Mouse (Mus musculus): ENCODE data around the gene Rbms2. TPM values are rescaled to one million over a fixed set of nuclear protein-coding genes. Genes with fewer than 3 reads are reported as not detected.

Gene Rbms2
- total RNA-seq, 2 experiments from 2014 or later, result 82.8 to 91.0 TPM

Small RNA genes within 50 kb of the gene (microRNA-seq; reads per million reads assigned to microRNA genes)
- gene Mir677, result 30.2 to 42.2 reads per million in 2 experiments

Other genes with a start within 250 kb of the Rbms2 start
- gene Hsd17b6, start 172.7 kb downstream of the Rbms2 start, total RNA-seq (2021), result not detected
- gene Prim1, start 165.1 kb downstream of the Rbms2 start, total RNA-seq (2021), result 1 to 10 TPM; 8.2 to 9.6 TPM
- gene Naca, start 144.7 kb downstream of the Rbms2 start, total RNA-seq (2021), result 100 to 1,000 TPM; 639 to 645 TPM
- gene Ptges3, start 121.3 kb downstream of the Rbms2 start, total RNA-seq (2021), result 10 to 100 TPM; 91.9 to 99.8 TPM
- 1,000 to 10,000 TPM; 7,591 to 7,651 TPM for gene Atp5b, start 97.0 kb downstream of the Rbms2 start, total RNA-seq (2021)
- 10 to 100 TPM; 26.1 to 27.8 TPM for gene Baz2a, start 88.7 kb downstream of the Rbms2 start, total RNA-seq (2021)
- under 1 TPM; 0.64 to 0.67 TPM for gene Gls2, start 14.2 kb upstream of the Rbms2 start, total RNA-seq (2021)
- 10 to 100 TPM; 42.1 to 44.6 TPM for gene Spryd4, start 31.5 kb upstream of the Rbms2 start, total RNA-seq (2021)
- not detected for gene Mip, start 45.5 kb upstream of the Rbms2 start, total RNA-seq (2021)
- gene Timeless, start 51.8 kb upstream of the Rbms2 start, total RNA-seq (2021), result 10 to 100 TPM; 11.5 to 17.3 TPM
- gene Apon, start 73.8 kb upstream of the Rbms2 start, total RNA-seq (2021), result under 1 TPM in 1 of 2 experiments, not detected in 1; 0.20 TPM
- not detected for gene Apof, start 88.4 kb upstream of the Rbms2 start, total RNA-seq (2021)
- gene Stat2, start 90.3 kb upstream of the Rbms2 start, total RNA-seq (2021), result 10 to 100 TPM; 10.0 to 11.5 TPM
- under 1 TPM; 0.50 to 0.87 TPM for gene Il23a, start 118.5 kb upstream of the Rbms2 start, total RNA-seq (2021)
- gene Pan2, start 123.0 kb upstream of the Rbms2 start, total RNA-seq (2021), result 10 to 100 TPM; 16.5 to 17.5 TPM
- gene Cnpy2, start 142.2 kb upstream of the Rbms2 start, total RNA-seq (2021), result 10 to 100 TPM; 78.3 to 95.1 TPM
- 1,000 to 10,000 TPM; 1,017 to 1,070 TPM for gene Cs, start 157.4 kb upstream of the Rbms2 start, total RNA-seq (2021)
- gene Coq10a, start 188.7 kb upstream of the Rbms2 start, total RNA-seq (2021), result 100 to 1,000 TPM; 156 to 159 TPM
- gene Ankrd52, start 196.8 kb upstream of the Rbms2 start, total RNA-seq (2021), result 10 to 100 TPM; 43.1 to 43.7 TPM
- gene Slc39a5, start 220.9 kb upstream of the Rbms2 start, total RNA-seq (2021), result not detected
- 10 to 100 TPM; 42.5 to 44.7 TPM for gene Nabp2, start 231.2 kb upstream of the Rbms2 start, total RNA-seq (2021)
- gene Rnf41, start 231.4 kb upstream of the Rbms2 start, total RNA-seq (2021), result 10 to 100 TPM; 24.0 to 24.8 TPM